Mouse (Mus musculus) erythroblast, embryonic 14.5 days (primary cell): Measurements from ENCODE around the gene Snapc5. TPM values are rescaled to one million over a fixed set of nuclear protein-coding genes. Genes with fewer than 3 reads are reported as not detected.
"Not testable (repeated sequence)": the region's sequence is repeated elsewhere in the genome, so short reads cannot be mapped to it uniquely, and the experiment has no call there.

ENCODE experiments used
- H3K27me3 ChIP-seq: 2 replicates; pipeline ENCODE4 v1.6.1; 2012; ENCODE audit warnings: inconsistent platforms; ENCODE audit not compliant: control insufficient read depth
- H3K36me3 ChIP-seq: 2 replicates; pipeline ENCODE4 v1.6.1; 2012; ENCODE audit warnings: mild to moderate bottlenecking, inconsistent platforms; ENCODE audit not compliant: control insufficient read depth
- H3K4me1 ChIP-seq: 2 replicates; pipeline ENCODE4 v1.6.1; 2012; ENCODE audit warnings: inconsistent platforms; ENCODE audit not compliant: control insufficient read depth
- H3K4me3 ChIP-seq: replicated peaks from 2 replicates; pipeline ENCODE3; 2012; ENCODE audit warnings: moderate library complexity, mild to moderate bottlenecking, inconsistent platforms
- H3K9me3 ChIP-seq: 2 replicates; pipeline ENCODE4 v1.6.1; 2012; ENCODE audit warnings: low read length, inconsistent platforms, mixed read lengths; ENCODE audit not compliant: control insufficient read depth
- GATA1 ChIP-seq: IDR thresholded peaks from 2 replicates; pipeline ENCODE4 v1.6.1; 2012; ENCODE audit warnings: low read length, inconsistent platforms, mixed read lengths
- TAL1 ChIP-seq: IDR thresholded peaks from 3 replicates; pipeline ENCODE4 v1.6.1; 2012; ENCODE audit warnings: low read length, inconsistent platforms, mixed read lengths
- polyA plus RNA-seq: library from polyadenylated mRNA; stranded (reverse); fragments of >175 nt; gene quantifications from 2 replicates; pipeline ENCODE4 v1.2.3, GENCODE M21; 2012

The Snapc5 gene
- polyA plus RNA-seq, 1 experiment, result 0.11 TPM

DNA sequence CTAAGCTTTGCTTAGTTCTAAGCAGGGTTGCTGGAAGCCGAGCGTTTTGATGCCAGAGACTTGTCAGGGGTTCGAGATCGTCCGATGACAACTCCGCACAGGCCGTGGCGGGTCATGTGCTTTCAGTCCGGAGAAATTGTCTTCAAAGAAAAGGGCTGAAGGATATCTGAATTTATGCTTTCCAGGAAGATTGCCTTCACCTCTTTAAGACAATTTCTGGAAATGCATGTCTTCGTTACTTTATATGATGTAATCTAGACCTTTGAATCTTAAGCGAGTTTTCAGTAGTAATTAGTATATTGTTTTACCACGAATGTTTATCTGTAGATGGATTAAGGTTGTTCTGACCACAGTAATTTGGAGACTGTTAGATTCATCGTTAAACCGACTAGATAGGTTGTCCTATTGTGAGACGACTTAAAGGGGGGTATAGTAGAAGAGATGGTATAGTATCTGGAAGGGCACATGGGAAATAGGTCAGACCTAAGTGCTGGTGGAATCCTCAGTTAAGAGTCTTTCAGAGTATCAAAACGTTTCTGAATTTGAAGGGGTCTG is 5.3 kb upstream of the Snapc5 start:
- Histone ChIP-seq H3K36me3 (peaks cover 62% of the 10 kb centered on the region), H3K27me3 (no peaks in the 10 kb centered on the region), H3K9me3 (no peaks in the 10 kb centered on the region), H3K4me3 (peak overlapping the region; percentile 68), H3K4me1 (peaks cover 47% of the 10 kb centered on the region)
- TF ChIP-seq GATA1 (no peak), TAL1 (no peak)

DNA sequence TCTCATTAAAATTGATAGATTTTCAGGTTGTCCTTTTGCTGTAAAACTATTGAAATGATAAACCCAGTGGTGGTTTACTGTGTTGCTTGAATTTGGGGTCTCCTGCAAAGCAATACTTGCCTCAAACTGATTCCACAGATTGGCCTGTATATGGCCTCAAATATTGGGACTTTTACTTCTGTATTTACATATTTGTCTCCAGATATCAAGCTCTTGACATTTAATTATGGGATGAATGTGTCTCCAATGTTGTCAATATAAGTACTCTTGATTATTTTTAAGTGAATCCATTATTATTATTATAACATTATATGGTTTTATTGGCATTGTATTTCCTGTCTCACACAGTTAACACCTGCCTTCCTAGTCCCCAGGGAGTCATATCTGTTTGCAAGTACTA is 4.7 kb upstream of the Snapc5 start:
- H3K9me3 ChIP-seq, result no peaks in the 10 kb centered on the region
- no peaks in the 10 kb centered on the region for H3K27me3 ChIP-seq
- TF ChIP-seq TAL1 (no peak), GATA1 (no peak)
- peaks cover 60% of the 10 kb centered on the region for H3K36me3 ChIP-seq
- peaks cover 49% of the 10 kb centered on the region for H3K4me1 ChIP-seq
- H3K4me3 ChIP-seq, result peak overlapping the region; percentile 68

DNA sequence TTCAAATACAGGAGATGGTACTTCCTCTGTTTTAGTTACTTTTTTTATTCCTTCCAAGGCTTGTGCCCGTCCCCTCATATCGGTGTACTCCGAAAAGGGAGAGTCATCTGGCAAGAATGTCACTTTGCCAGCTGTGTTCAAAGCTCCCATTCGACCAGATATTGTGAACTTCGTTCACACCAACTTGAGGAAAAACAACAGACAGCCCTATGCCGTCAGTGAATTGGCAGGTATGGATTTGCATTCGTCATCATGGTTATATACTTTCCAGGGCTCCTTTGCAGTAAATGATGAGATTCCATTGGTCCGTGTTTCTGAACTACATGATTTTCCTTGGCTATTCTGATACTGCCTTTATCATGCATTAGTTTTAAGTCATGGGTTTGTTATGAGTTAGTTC is 4.3 kb upstream of the Snapc5 start:
- Histone ChIP-seq H3K4me1 (peaks cover 53% of the 10 kb centered on the region), H3K27me3 (no peaks in the 10 kb centered on the region), H3K4me3 (peak overlapping the region; percentile 68), H3K36me3 (peaks cover 60% of the 10 kb centered on the region), H3K9me3 (no peaks in the 10 kb centered on the region)
- TF ChIP-seq TAL1 (no peak), GATA1 (no peak)

DNA sequence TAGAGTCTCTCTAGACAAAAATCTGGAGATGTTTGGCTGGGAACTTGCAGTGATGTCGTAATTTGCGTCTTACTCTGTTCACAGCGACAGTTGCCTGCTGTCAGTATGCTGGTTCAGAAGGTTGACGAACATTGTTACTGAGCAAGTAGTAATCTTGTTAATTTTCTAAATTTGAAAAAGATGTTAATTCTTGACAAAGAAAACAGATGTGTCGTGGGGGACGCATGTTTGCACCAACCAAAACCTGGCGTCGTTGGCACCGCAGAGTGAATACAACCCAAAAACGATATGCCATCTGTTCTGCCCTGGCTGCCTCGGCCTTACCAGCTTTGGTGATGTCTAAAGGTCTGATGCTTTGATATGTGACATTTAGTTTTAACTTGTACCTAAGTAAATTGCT is 3.7 kb upstream of the Snapc5 start:
- H3K4me1 ChIP-seq, result peaks cover 55% of the 10 kb centered on the region
- TF ChIP-seq TAL1 (no peak), GATA1 (no peak)
- H3K9me3 ChIP-seq, result no peaks in the 10 kb centered on the region
- no peaks in the 10 kb centered on the region for H3K27me3 ChIP-seq
- peak overlapping the region; percentile 68 for H3K4me3 ChIP-seq
- H3K36me3 ChIP-seq, result peaks cover 62% of the 10 kb centered on the region

DNA sequence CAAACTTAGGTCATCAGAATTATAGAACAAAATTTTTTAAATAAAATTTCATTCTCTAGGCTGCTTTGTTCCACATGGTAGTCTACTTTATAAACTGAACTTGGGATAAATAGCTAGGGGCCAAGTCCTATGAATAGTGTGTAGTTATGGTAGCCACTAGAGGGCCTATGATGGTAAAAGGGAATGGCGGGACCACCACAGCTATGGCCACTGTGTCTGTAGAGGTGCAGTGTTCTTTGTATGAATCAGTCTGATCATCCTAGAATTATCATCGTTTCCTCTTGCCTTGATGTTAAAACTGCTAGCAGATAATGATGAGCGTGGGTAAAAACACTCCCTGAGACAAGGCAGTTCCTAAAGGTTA is 482 bp upstream of the Snapc5 start:
- Histone ChIP-seq H3K4me3 (peak overlapping the region; percentile 65), H3K36me3 (peaks cover 84% of the 10 kb centered on the region), H3K9me3 (no peaks in the 10 kb centered on the region), H3K27me3 (no peaks in the 10 kb centered on the region), H3K4me1 (peaks cover 43% of the 10 kb centered on the region)
- no peak for TF ChIP-seq TAL1
- no peak for TF ChIP-seq GATA1

DNA sequence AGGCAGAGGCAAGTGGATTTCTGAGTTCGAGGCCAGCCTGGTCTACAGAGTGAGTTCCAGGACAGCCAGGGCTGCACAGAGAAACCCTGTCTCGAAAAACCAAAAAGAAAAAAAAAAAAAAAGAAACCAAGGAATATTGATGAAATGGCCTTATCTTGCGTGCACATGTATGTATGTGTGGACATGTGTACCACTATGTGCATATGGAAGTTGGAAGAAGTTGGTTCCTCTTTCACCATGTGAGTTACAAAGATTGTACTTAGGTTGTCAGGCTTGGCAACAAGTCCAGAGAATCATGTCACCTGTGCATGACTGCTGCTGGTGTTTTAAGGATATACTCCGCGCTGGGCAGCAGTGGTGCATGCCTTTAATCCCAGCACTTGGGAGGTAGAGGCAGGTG is 4.2 kb downstream of the Snapc5 start:
- not testable (repeated sequence) for H3K9me3 ChIP-seq, H3K27me3 ChIP-seq, H3K4me3 ChIP-seq
- Histone ChIP-seq H3K4me1 (peaks cover 14% of the 10 kb centered on the region), H3K36me3 (peaks cover 68% of the 10 kb centered on the region)

DNA sequence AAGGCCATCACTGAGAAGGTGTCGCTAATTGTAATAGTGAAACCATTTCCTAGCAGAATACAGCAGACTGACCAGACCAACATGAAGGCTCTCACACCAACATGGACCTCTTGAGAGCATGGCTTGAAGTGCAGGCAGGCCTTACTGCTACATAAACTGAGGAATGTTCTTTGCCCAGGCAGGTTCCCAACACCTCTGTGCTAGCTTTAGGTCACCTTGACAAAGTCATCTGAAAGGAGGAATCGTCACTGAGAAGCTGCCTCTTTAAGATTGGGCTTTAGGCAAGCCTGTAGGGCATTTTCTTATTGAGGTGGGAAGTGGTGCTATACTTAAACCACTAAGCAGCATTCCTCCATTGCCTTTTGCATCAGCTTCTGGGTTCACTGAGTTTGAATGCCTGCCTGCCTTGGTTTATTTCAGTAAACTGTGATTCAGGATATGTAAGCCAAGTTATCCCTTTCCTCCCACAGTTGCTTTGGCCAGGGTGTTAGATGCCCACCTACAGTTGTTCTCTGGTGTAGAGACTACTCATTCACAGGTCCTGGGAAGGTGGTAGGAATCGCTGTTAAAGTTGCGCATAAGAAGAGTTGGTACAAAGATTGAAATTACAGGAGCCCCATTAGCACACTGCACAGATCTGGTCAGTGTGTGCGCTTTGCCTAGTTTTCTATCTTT is 5.2 kb downstream of the Snapc5 start:
- Histone ChIP-seq H3K4me3 (no peak overlapping the region), H3K9me3 (no peaks in the 10 kb centered on the region), H3K4me1 (peaks cover 9% of the 10 kb centered on the region), H3K27me3 (no peaks in the 10 kb centered on the region), H3K36me3 (peaks cover 64% of the 10 kb centered on the region)
- TF ChIP-seq GATA1, result no peak
- no peak for TF ChIP-seq TAL1

DNA sequence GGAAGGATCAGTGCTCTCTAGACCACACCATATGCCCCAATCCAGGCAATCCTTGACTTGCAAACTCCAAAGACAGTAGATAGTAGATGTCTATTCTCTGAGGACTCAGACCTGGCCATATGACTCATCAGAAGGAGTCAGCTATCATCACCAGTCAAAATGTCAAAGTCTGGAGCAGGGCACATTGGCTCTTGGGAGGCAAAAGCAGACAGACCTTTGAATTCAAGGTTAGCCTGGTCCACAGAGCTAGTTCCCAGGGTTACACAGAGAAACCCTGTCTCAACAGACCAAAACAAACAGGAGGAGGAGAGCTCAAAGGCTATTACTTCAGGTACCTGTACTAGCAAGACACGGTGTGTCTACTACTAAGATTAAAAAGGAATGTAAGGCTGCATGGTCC is 14.8 kb downstream of the Snapc5 start:
- TF ChIP-seq TAL1, result no peak
- Histone ChIP-seq H3K4me3 (no peak overlapping the region), H3K27me3 (no peaks in the 10 kb centered on the region), H3K9me3 (no peaks in the 10 kb centered on the region), H3K36me3 (peaks cover 36% of the 10 kb centered on the region), H3K4me1 (no peaks in the 10 kb centered on the region)

DNA sequence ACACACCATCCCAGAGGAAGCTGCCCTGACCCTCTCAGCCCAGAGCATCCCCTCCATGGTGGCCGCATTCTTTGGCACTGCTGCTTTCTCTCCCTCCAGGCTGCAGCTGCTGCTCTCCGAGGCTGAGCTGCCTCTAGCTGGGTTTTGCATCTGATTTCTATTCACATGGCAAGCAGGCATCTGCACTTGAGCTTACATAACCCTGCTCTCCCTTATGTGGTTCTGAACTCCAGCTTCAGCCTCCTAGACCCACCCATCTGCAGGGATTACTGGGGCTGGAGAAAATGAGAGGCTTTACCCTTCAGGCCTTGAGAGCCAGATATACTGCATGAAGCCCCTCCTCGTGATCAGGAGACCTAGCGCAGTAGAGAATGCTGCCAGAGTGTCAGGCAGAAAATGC is 16.5 kb downstream of the Snapc5 start:
- H3K36me3 ChIP-seq, result peaks cover 25% of the 10 kb centered on the region
- H3K9me3 ChIP-seq, result no peaks in the 10 kb centered on the region
- H3K4me3 ChIP-seq, result no peak overlapping the region
- H3K4me1 ChIP-seq, result no peaks in the 10 kb centered on the region
- no peaks in the 10 kb centered on the region for H3K27me3 ChIP-seq
- TF ChIP-seq GATA1 (no peak), TAL1 (no peak)

DNA sequence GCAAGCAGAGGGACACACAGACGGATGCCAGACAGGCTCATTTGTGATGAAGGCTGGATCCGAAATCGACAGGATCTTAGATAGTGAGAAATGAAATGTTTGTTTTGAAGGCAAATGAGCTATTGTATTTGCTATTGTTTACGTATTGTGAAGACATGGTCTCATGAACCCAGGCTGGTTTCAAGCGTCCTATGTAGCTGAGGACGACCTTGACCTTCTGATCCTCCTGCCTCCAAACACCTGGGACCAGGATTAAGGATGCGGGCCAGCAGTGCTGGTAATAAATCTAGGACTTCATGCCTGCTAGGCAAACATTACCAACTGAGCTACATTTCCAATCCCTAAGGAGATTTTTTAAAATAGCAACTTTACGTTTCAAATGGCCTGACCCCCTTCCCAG is 18.4 kb downstream of the Snapc5 start:
- no peaks in the 10 kb centered on the region for H3K27me3 ChIP-seq
- no peak for TF ChIP-seq GATA1
- TF ChIP-seq TAL1, result no peak
- no peaks in the 10 kb centered on the region for H3K4me1 ChIP-seq
- H3K9me3 ChIP-seq, result no peaks in the 10 kb centered on the region
- H3K4me3 ChIP-seq, result no peak overlapping the region
- H3K36me3 ChIP-seq, result peaks cover 14% of the 10 kb centered on the region
